Mouse (Mus musculus): ENCODE measurements around the gene Sgms2. TPM values are rescaled to one million over a fixed set of nuclear protein-coding genes. Genes with fewer than 3 reads are reported as not detected.

Sgms2 gene
- polyA plus RNA-seq, 1 experiment from 2014 or later, result 4.1 TPM

- Histone ChIP-seq H3K9ac (replicated peaks; ENCODE audit: low read depth) (0 out of 2 replicates have a peak overlapping the region, but pooled peaks have one; percentile 19), H3K4me3 (ENCODE audit: low read depth, low read length) (peak overlapping the region; percentile 71), H3K36me3 (ENCODE audit: insufficient read depth, low read length) (no peaks in the 10 kb centered on the region), H3K27me3 (replicated peaks; ENCODE audit: insufficient read depth, low read length) (no peaks in the 10 kb centered on the region), H3K27ac (ENCODE audit: low read length) (0 out of 2 replicates have a peak overlapping the region, but pooled peaks have one; percentile 47), H3K4me2 (replicated peaks; ENCODE audit: low read depth, low read length) (peak overlapping the region; percentile 92), H3K9me3 (ENCODE audit: low read length) (no peaks in the 10 kb centered on the region), H3K4me1 (ENCODE audit: insufficient read depth, low read depth, low read length) (peaks cover 16% of the 10 kb centered on the region; the same call in 1 of the 2 replicates)
- no peak for DNase-seq (ENCODE audit: low spot score)
- TF ChIP-seq CTCF (IDR thresholded peaks at IDR 0.05), result no peak
- TF ChIP-seq EP300 (IDR thresholded peaks at IDR 0.05), result no peak
- ATAC-seq, result no peak
- WGBS, result 15% methylated on average over 10 of the region's 10 CpGs
Observed at GRCm38 (mm10) chr3:131272374-131273100, 218.7 kb downstream of the Sgms2 start.

DNA sequence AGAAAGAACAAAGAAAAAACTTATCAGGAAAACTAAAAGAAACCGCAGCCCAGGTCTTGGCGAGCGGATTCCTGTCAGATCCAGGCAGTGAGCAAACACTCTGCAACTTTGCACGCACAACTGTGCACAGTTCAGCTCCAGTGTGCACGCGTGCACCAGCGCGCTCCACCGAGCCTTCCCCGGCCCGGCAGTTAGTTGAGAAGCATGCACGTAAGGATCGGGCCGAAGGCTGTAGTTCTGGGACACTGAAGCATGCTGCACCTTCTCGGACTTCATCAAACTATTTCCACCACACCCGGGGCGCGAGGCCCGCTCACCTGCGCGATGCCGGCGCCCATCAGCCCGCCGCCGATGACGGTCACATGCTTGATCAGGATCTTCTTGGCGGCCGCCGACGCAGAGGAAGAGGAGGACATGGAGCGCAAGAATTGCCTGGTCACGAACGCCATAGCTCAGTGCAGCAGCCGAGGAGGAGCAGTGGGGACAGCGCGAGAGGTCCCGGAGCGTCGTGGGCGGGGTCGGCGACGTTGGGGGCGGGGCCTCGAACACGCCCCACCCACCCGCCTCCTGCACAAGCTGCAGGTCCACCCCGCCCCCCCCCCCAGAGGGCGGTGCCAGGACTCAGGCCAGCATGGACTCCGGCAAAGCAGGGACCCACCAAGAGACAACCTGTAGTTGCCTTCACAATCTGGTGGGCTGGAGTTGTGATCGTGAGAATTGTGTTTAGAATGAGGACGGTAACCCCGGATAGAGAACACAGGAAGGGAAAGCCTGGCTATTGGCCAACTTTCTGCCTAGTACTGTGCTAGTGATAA lies 219.4 kb downstream of the Sgms2 start, which contains the start of gene Hadh:
Hadh (minus strand) TSS at position 543 of the 815 bp plus-strand sequence.
- Histone ChIP-seq H3K4me3 (ENCODE audit: low read depth, low read length) (peak within 1 kb of the TSS; percentile 71), H3K4me1 (ENCODE audit: insufficient read depth, low read depth, low read length) (peaks cover 16% of the 10 kb centered on the region; the same call in 1 of the 2 replicates), H3K27ac (ENCODE audit: low read length) (peak within 1 kb of the TSS; percentile 79), H3K9me3 (ENCODE audit: low read length) (no peaks in the 10 kb centered on the region), H3K36me3 (ENCODE audit: insufficient read depth, low read length) (no peaks in the 10 kb centered on the region), H3K4me2 (replicated peaks; ENCODE audit: low read depth, low read length) (peak within 1 kb of the TSS; percentile 92), H3K27me3 (replicated peaks; ENCODE audit: insufficient read depth, low read length) (no peaks in the 10 kb centered on the region), H3K9ac (replicated peaks; ENCODE audit: low read depth) (peak within 1 kb of the TSS; percentile 59)
- peak; percentile 92 for DNase-seq (ENCODE audit: low spot score)
- WGBS, result 2% methylated on average over 51 of the region's 54 CpGs
- ATAC-seq, result peak; percentile 94
- TF ChIP-seq EP300 (IDR thresholded peaks at IDR 0.05) (no peak), CTCF (IDR thresholded peaks at IDR 0.05) (no peak)

DNA sequence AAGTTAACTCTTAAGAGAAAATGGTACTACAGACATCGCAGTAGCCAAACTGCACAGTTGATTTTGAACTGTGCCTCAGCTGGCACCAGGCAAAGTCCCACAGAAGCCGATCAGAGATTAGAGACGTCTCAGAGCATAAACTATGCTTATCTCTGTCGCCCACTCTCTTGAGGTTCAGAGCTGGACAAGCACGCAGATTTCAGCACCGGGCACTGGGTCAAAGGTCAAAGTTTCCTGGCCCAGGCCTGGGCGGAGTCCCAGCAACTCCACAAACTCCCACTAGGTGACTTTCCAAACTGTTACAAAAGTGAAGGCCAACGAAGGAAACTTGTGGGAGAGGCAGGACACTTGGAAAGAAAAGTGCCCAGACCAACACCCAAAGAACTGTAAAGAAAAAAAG lies 220.1 kb downstream of the Sgms2 start:
- Histone ChIP-seq H3K36me3 (ENCODE audit: insufficient read depth, low read length) (no peaks in the 10 kb centered on the region), H3K27ac (ENCODE audit: low read length) (peak overlapping the region; percentile 79), H3K9me3 (ENCODE audit: low read length) (no peaks in the 10 kb centered on the region), H3K9ac (replicated peaks; ENCODE audit: low read depth) (peak overlapping the region; percentile 59), H3K4me3 (ENCODE audit: low read depth, low read length) (peak overlapping the region; percentile 71), H3K4me1 (ENCODE audit: insufficient read depth, low read depth, low read length) (peaks cover 18% of the 10 kb centered on the region; the same call in 1 of the 2 replicates), H3K4me2 (replicated peaks; ENCODE audit: low read depth, low read length) (peak overlapping the region; percentile 92), H3K27me3 (replicated peaks; ENCODE audit: insufficient read depth, low read length) (no peaks in the 10 kb centered on the region)
- 1% methylated on average over 8 of the region's 8 CpGs for WGBS
- DNase-seq (ENCODE audit: low spot score) (peak; percentile 82), ATAC-seq (peak; percentile 48)
- TF ChIP-seq EP300 (IDR thresholded peaks at IDR 0.05) (no peak), CTCF (IDR thresholded peaks at IDR 0.05) (peak; percentile 50)

DNA sequence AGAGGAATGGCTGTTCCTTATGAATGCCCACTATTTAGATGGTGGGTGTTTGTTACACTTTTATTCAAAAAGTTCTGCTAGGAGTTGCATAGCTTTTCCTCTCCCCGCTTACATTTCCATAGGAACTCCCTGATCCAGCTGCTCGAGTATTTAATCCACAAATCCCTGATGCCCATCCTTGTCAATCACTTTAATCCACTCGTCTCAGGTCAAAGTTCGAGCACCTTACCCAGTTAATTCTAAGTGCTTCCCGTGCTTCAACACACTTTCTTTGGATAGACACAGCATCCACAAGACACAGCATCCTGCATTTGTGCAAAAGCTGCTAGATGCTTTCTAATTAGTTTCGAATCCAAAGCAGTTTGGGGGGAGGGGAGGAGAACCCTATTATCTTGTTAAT lies 220.8 kb downstream of the Sgms2 start:
- no peak overlapping the region for H3K27ac ChIP-seq (ENCODE audit: low read length)
- ATAC-seq, result no peak
- H3K4me3 ChIP-seq (ENCODE audit: low read depth, low read length), result no peak overlapping the region
- no peaks in the 10 kb centered on the region for H3K27me3 ChIP-seq (replicated peaks; ENCODE audit: insufficient read depth, low read length)
- H3K36me3 ChIP-seq (ENCODE audit: insufficient read depth, low read length), result no peaks in the 10 kb centered on the region
- no peak for DNase-seq (ENCODE audit: low spot score)
- H3K4me2 ChIP-seq (replicated peaks; ENCODE audit: low read depth, low read length), result no peak overlapping the region
- 63% methylated on average over 6 of the region's 6 CpGs for WGBS
- no peaks in the 10 kb centered on the region for H3K9me3 ChIP-seq (ENCODE audit: low read length)
- no peak overlapping the region for H3K9ac ChIP-seq (replicated peaks; ENCODE audit: low read depth)
- TF ChIP-seq EP300 (IDR thresholded peaks at IDR 0.05), result no peak
- TF ChIP-seq CTCF (IDR thresholded peaks at IDR 0.05), result no peak
- H3K4me1 ChIP-seq (ENCODE audit: insufficient read depth, low read depth, low read length), result peaks cover 18% of the 10 kb centered on the region; the same call in 1 of the 2 replicates

Other genes with a start within 250 kb of the Sgms2 start
- 119 TPM in 2 replicates for gene Hadh, start 219.3 kb downstream of the Sgms2 start, polyA plus RNA-seq (2015; fragmentation: Nextera tagmentation; extraction: Ambion mirVana)
- 1.5 and 1.8 TPM in 2 replicates for gene Cyp2u1, start 188.2 kb downstream of the Sgms2 start, polyA plus RNA-seq (2015; fragmentation: Nextera tagmentation; extraction: Ambion mirVana)
- gene Papss1, start 73.4 kb upstream of the Sgms2 start, polyA plus RNA-seq (2015; fragmentation: Nextera tagmentation; extraction: Ambion mirVana), result 45.9 and 50.4 TPM in 2 replicates

All from lung, postnatal 0 days (tissue).